Mouse (Mus musculus): ENCODE measurements around the gene Fancd2os. TPM values are rescaled to one million over a fixed set of nuclear protein-coding genes. Genes with fewer than 3 reads are reported as not detected.

Fancd2os gene
- not detected for total RNA-seq (2023)

GRCm38 (mm10) chr6:113600543-113601139 lies at the start of gene Fancd2os:
TSS of gene Fancd2os (minus strand) at chr6:113600715.

GRCm38 (mm10) chr6:113638302-113639040 lies 38.0 kb upstream of the Fancd2os start, which contains the start of gene Irak2:
TSS of gene Irak2 (plus strand) at chr6:113638467.

GRCm38 (mm10) chr6:113623941-113624751 lies 23.6 kb upstream of the Fancd2os start, which contains the start of gene Vhl:
TSS of gene Vhl (plus strand) at chr6:113623959.

GRCm38 (mm10) chr6:113604432-113605223 lies 4.1 kb upstream of the Fancd2os start, which contains the start of gene Brk1:
TSS of gene Brk1 (plus strand) at chr6:113604772.

Other genes with a start within 250 kb of the Fancd2os start
- 10 to 100 TPM; 24.7 to 26.8 TPM for gene Tada3, start 222.8 kb downstream of the Fancd2os start, total RNA-seq (2023)
- 100 to 1,000 TPM; 463 to 492 TPM for gene Arpc4, start 222.6 kb downstream of the Fancd2os start, total RNA-seq (2023)
- gene Ttll3, start 211.5 kb downstream of the Fancd2os start, total RNA-seq (2023): 10 to 100 TPM; 35.3 to 42.1 TPM
- gene Rpusd3, start 181.4 kb downstream of the Fancd2os start, total RNA-seq (2023): 1 to 10 TPM; 1.6 to 3.6 TPM
- gene Cidec, start 165.0 kb downstream of the Fancd2os start, total RNA-seq (2023): not detected
- gene Jagn1, start 158.1 kb downstream of the Fancd2os start, total RNA-seq (2023): 10 to 100 TPM; 11.7 to 12.2 TPM
- gene Il17re, start 142.2 kb downstream of the Fancd2os start, total RNA-seq (2023): not detected
- gene Il17rc, start 129.3 kb downstream of the Fancd2os start, total RNA-seq (2023): not detected
- gene Creld1, start 117.4 kb downstream of the Fancd2os start, total RNA-seq (2023): 1 to 10 TPM; 2.2 to 2.3 TPM
- gene Prrt3, start 98.8 kb downstream of the Fancd2os start, total RNA-seq (2023): not detected
- 10 to 100 TPM; 41.9 to 44.7 TPM for gene Emc3, start 69.1 kb downstream of the Fancd2os start, total RNA-seq (2023)
- gene Fancd2, start 69.0 kb downstream of the Fancd2os start, total RNA-seq (2023): 10 to 100 TPM; 15.0 to 22.8 TPM
- 100 to 1,000 TPM; 121 to 127 TPM for gene Brk1, start 4.1 kb upstream of the Fancd2os start, total RNA-seq (2023)
- 10 to 100 TPM; 20.1 to 20.6 TPM for gene Vhl, start 23.2 kb upstream of the Fancd2os start, total RNA-seq (2023)
- 10 to 100 TPM; 81.4 to 91.1 TPM for gene Irak2, start 37.8 kb upstream of the Fancd2os start, total RNA-seq (2023)
- gene Tatdn2, start 96.3 kb upstream of the Fancd2os start, total RNA-seq (2023): 10 to 100 TPM; 76.4 to 77.2 TPM
- not detected for gene Ghrl, start 119.2 kb upstream of the Fancd2os start, total RNA-seq (2023)
- gene Sec13, start 140.0 kb upstream of the Fancd2os start, total RNA-seq (2023): 10 to 100 TPM; 69.4 to 70.0 TPM